Mouse (Mus musculus) lung, embryonic 14.5 days (tissue): ENCODE measurements around the gene Cdh6. TPM values are rescaled to one million over a fixed set of nuclear protein-coding genes. Genes with fewer than 3 reads are reported as not detected.

ENCODE experiments used
- ATAC-seq: fragments of 200-750 bp; cut with Nextera tagmentation; 2 replicates; pipeline ENCODE4 v1.8.0; 2017; ENCODE audit warnings: mild to moderate bottlenecking, moderate TSS enrichment, moderate library complexity; ENCODE audit not compliant: insufficient read depth
- DNase-seq: peaks from one replicate; pipeline ENCODE4 v3.0.0-alpha.2; 2015
- H3K27ac ChIP-seq: fragments of 300-500 bp; sonication (generic); 2 replicates; pipeline ENCODE4 v1.5.1; 2014; ENCODE audit warnings: low read depth, mild to moderate bottlenecking, moderate library complexity
- H3K27me3 ChIP-seq: fragments of 300-500 bp; sonication (generic); 2 replicates; pipeline ENCODE4 v1.6.1; 2014; ENCODE audit warnings: low read length, control low read depth; ENCODE audit not compliant: insufficient read depth
- H3K36me3 ChIP-seq: fragments of 300-500 bp; sonication (generic); 2 replicates; pipeline ENCODE4 v1.6.1; 2014; ENCODE audit warnings: control low read depth; ENCODE audit not compliant: insufficient read depth
- H3K4me1 ChIP-seq: fragments of 300-500 bp; sonication (generic); 2 replicates; pipeline ENCODE4 v1.6.1; 2014; ENCODE audit warnings: antibody characterized with exemption, control low read depth; ENCODE audit not compliant: insufficient read depth
- H3K4me2 ChIP-seq: fragments of 300-500 bp; sonication (generic); 2 replicates; pipeline ENCODE4 v1.6.1; 2014; ENCODE audit warnings: mild to moderate bottlenecking
- H3K4me3 ChIP-seq: fragments of 300-500 bp; sonication (generic); 2 replicates; pipeline ENCODE4 v1.5.1; 2014; ENCODE audit warnings: low read depth, low read length
- H3K9ac ChIP-seq: fragments of 300-500 bp; sonication (generic); 2 replicates; pipeline ENCODE4 v1.6.1; 2014
- H3K9me3 ChIP-seq: fragments of 300-500 bp; sonication (generic); 2 replicates; pipeline ENCODE4 v1.6.1; 2016; ENCODE audit warnings: low read depth, low read length, control low read depth
- CTCF ChIP-seq: IDR thresholded peaks from 2 replicates; pipeline ENCODE4 v1.5.1; 2016; ENCODE audit warnings: antibody characterized with exemption, low read depth
- WGBS: fragments of 180-500 bp; shearing (Covaris S2); extraction: QIAGEN DNeasy Blood & Tissue Kit; methylation state at CpG from one replicate; pipeline ENCODE4 v1.1.7; 2014; 5-methylcytosine and 5-hydroxymethylcytosine counted together
- polyA plus RNA-seq: library from polyadenylated mRNA; unstranded; fragments of >200 nt; fragmentation: Nextera tagmentation; extraction: Ambion mirVana; gene quantifications from 2 replicates; pipeline ENCODE4 v1.2.1, GENCODE M21; 2014

Cdh6 gene
- polyA plus RNA-seq, 1 experiment from 2014 or later: 2.4 TPM

GRCm38 (mm10) chr15:13208716-13209115 is 35.2 kb upstream of the Cdh6 start:
- Histone ChIP-seq H3K4me3 (no peak overlapping the region), H3K9me3 (no peaks in the 10 kb centered on the region), H3K36me3 (no peaks in the 10 kb centered on the region), H3K9ac (no peak overlapping the region), H3K27ac (no peak overlapping the region), H3K4me2 (no peak overlapping the region), H3K4me1 (no peaks in the 10 kb centered on the region), H3K27me3 (no peaks in the 10 kb centered on the region)
- ATAC-seq (no peak), DNase-seq (no peak)
- 73% methylated on average over 7 of the region's 7 CpGs for WGBS
- no peak for TF ChIP-seq CTCF

GRCm38 (mm10) chr15:13196237-13196636 is 22.8 kb upstream of the Cdh6 start:
- WGBS: 66% methylated on average over 1 of the region's 1 CpGs
- H3K4me3 ChIP-seq: no peak overlapping the region
- ATAC-seq: no peak; the same call in 1 of the 2 replicates
- H3K4me1 ChIP-seq: no peaks in the 10 kb centered on the region
- no peaks in the 10 kb centered on the region for H3K27me3 ChIP-seq
- TF ChIP-seq CTCF: no peak
- H3K4me2 ChIP-seq: no peak overlapping the region
- no peak overlapping the region for H3K27ac ChIP-seq
- DNase-seq: no peak
- no peak overlapping the region for H3K9ac ChIP-seq
- H3K36me3 ChIP-seq: no peaks in the 10 kb centered on the region
- no peaks in the 10 kb centered on the region for H3K9me3 ChIP-seq

- no peaks in the 10 kb centered on the region for H3K27me3 ChIP-seq
- no peaks in the 10 kb centered on the region for H3K36me3 ChIP-seq
- DNase-seq (no peak), ATAC-seq (no peak)
- no peak for TF ChIP-seq CTCF
- no peak overlapping the region for H3K27ac ChIP-seq
- H3K4me3 ChIP-seq: no peak overlapping the region
- H3K9me3 ChIP-seq: no peaks in the 10 kb centered on the region
- H3K9ac ChIP-seq: no peak overlapping the region
- no peak overlapping the region for H3K4me2 ChIP-seq
- no peaks in the 10 kb centered on the region for H3K4me1 ChIP-seq
Observed at GRCm38 (mm10) chr15:13194048-13194447, 20.6 kb upstream of the Cdh6 start.

GRCm38 (mm10) chr15:13193076-13193475 is 19.6 kb upstream of the Cdh6 start:
- TF ChIP-seq CTCF: no peak
- H3K4me2 ChIP-seq: no peak overlapping the region
- H3K9me3 ChIP-seq: no peaks in the 10 kb centered on the region
- no peak overlapping the region for H3K4me3 ChIP-seq
- no peaks in the 10 kb centered on the region for H3K27me3 ChIP-seq
- H3K4me1 ChIP-seq: no peaks in the 10 kb centered on the region
- no peaks in the 10 kb centered on the region for H3K36me3 ChIP-seq
- H3K9ac ChIP-seq: no peak overlapping the region
- DNase-seq (no peak), ATAC-seq (no peak)
- H3K27ac ChIP-seq: no peak overlapping the region
- 34% methylated on average over 11 of the region's 11 CpGs for WGBS

GRCm38 (mm10) chr15:13183661-13184060 is 10.2 kb upstream of the Cdh6 start:
- H3K4me3 ChIP-seq: no peak overlapping the region
- 55% methylated on average over 5 of the region's 5 CpGs for WGBS
- H3K27me3 ChIP-seq: no peaks in the 10 kb centered on the region
- peak; percentile 11 for DNase-seq
- no peak overlapping the region for H3K9ac ChIP-seq
- H3K4me1 ChIP-seq: no peaks in the 10 kb centered on the region
- no peak for ATAC-seq
- TF ChIP-seq CTCF: no peak
- H3K27ac ChIP-seq: no peak overlapping the region
- H3K9me3 ChIP-seq: no peaks in the 10 kb centered on the region
- no peak overlapping the region for H3K4me2 ChIP-seq
- no peaks in the 10 kb centered on the region for H3K36me3 ChIP-seq

- no peaks in the 10 kb centered on the region for H3K27me3 ChIP-seq
- no peak overlapping the region for H3K9ac ChIP-seq
- H3K27ac ChIP-seq: no peak overlapping the region
- ATAC-seq: no peak
- no peaks in the 10 kb centered on the region for H3K4me1 ChIP-seq
- H3K4me3 ChIP-seq: no peak overlapping the region
- no peak for TF ChIP-seq CTCF
- H3K36me3 ChIP-seq: no peaks in the 10 kb centered on the region
- WGBS: 84% methylated on average over 8 of the region's 8 CpGs
- H3K4me2 ChIP-seq: no peak overlapping the region
- no peaks in the 10 kb centered on the region for H3K9me3 ChIP-seq
- no peak for DNase-seq
Observed at GRCm38 (mm10) chr15:13181430-13181829, 8.0 kb upstream of the Cdh6 start.

- Histone ChIP-seq H3K9me3 (no peaks in the 10 kb centered on the region), H3K27me3 (no peaks in the 10 kb centered on the region), H3K9ac (no peak overlapping the region), H3K4me2 (no peak overlapping the region), H3K4me3 (no peak overlapping the region), H3K4me1 (no peaks in the 10 kb centered on the region), H3K27ac (no peak overlapping the region), H3K36me3 (no peaks in the 10 kb centered on the region)
- DNase-seq (peak; percentile 64), ATAC-seq (no peak)
- 35% methylated on average over 4 of the region's 4 CpGs for WGBS
- peak; percentile 86 for TF ChIP-seq CTCF
Observed at GRCm38 (mm10) chr15:13181014-13181413, 7.5 kb upstream of the Cdh6 start.

- Histone ChIP-seq H3K9ac (no peak overlapping the region), H3K9me3 (no peaks in the 10 kb centered on the region), H3K36me3 (no peaks in the 10 kb centered on the region), H3K4me3 (no peak overlapping the region), H3K4me2 (no peak overlapping the region), H3K27me3 (peaks cover 11% of the 10 kb centered on the region), H3K27ac (no peak overlapping the region), H3K4me1 (no peaks in the 10 kb centered on the region)
- TF ChIP-seq CTCF: peak; percentile 21; the same call in 1 of the 2 replicates
- DNase-seq: no peak
- ATAC-seq: no peak
- WGBS: 18% methylated on average over 9 of the region's 9 CpGs
Observed at GRCm38 (mm10) chr15:13175978-13176377, 2.5 kb upstream of the Cdh6 start.
